Mouse (Mus musculus) CH12.LX (cell line): ENCODE measurements around the gene Ica1.

Experiments used
- CHD1 ChIP-seq: IDR thresholded peaks from 2 replicates; pipeline ENCODE4 v1.6.1; 2012; ENCODE audit warnings: low read depth, low read length, improper control_type of control experiment, inconsistent platforms
- CTCF ChIP-seq, 2 experiments: IDR thresholded peaks in 1 of 2; conservative IDR thresholded peaks in 1 of 2; 2 replicates each; pipeline ENCODE4 v1.5.1; 2011 to 2012; ENCODE audit warnings: low read depth in 2 of 2, low read length in 2 of 2, improper control_type of control experiment in 1 of 2, inconsistent platforms in 1 of 2, mild to moderate bottlenecking in 1 of 2, moderate library complexity in 1 of 2
- MAFK ChIP-seq: IDR thresholded peaks from 2 replicates; pipeline ENCODE4 v1.6.1; 2011; ENCODE audit warnings: low read length, improper control_type of control experiment; ENCODE audit not compliant: insufficient replicate concordance
- POLR2A ChIP-seq: IDR thresholded peaks from 2 replicates; pipeline ENCODE4 v1.6.1; 2011; ENCODE audit warnings: low read depth, mild to moderate bottlenecking, improper control_type of control experiment, low read length
- POLR2AphosphoS2 ChIP-seq: IDR thresholded peaks from 2 replicates; pipeline ENCODE4 v1.6.1; 2011; ENCODE audit warnings: low read depth, low read length, improper control_type of control experiment
- RAD21 ChIP-seq: IDR thresholded peaks from 2 replicates; pipeline ENCODE4 v1.6.1; 2011; ENCODE audit warnings: low read depth, mild to moderate bottlenecking, low read length, improper control_type of control experiment, moderate library complexity
- USF1 ChIP-seq: IDR thresholded peaks from 2 replicates; pipeline ENCODE4 v1.6.1; 2014; ENCODE audit warnings: low read depth, mild to moderate bottlenecking, inconsistent platforms, low read length, improper control_type of control experiment

GRCm38 (mm10) chr6:8730433-8730832, 47.9 kb downstream of the Ica1 start:
- no peak for TF ChIP-seq CTCF (conservative IDR thresholded peaks at IDR 0.05 in 1 of 2, IDR thresholded peaks at IDR 0.05 in 1 of 2; ENCODE audit: low read depth in 2 of 2, low read length in 2 of 2)
- no peak for TF ChIP-seq USF1
- no peak for TF ChIP-seq MAFK
- TF ChIP-seq POLR2A = no peak
- TF ChIP-seq POLR2AphosphoS2 = no peak
- no peak for TF ChIP-seq CHD1
- TF ChIP-seq RAD21 = no peak
